Mouse (Mus musculus): ENCODE results near the gene Nol6. TPM values are rescaled to one million over a fixed set of nuclear protein-coding genes. Genes with fewer than 3 reads are reported as not detected.

The Nol6 gene
- polyA plus RNA-seq, 1 experiment, result 29.0 TPM

DNA sequence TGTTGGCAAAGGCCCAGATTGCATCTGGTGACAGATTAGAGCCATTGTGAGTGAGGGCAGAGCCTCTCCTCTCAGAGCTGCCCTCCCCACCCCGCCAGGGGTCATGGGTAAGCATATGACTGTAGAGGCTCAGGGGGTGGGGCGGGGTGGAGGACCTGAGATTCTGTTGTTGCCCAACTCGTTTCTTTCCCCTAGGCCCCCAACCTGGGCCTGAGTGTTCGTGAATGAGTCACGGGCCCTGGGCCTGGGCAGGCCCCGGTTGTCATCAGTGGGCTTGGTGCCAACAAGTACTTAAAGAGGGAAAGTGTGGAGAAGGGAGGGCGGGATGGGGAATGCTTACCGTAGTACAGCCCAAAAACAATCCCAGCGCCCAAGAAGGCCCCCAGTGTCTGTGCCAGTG is 29.9 kb downstream of the Nol6 start:
- 62% methylated on average over 9 of the region's 9 CpGs for WGBS
- Histone ChIP-seq H3K4me1 (ENCODE audit: control insufficient read depth, insufficient read depth, low read length) (peaks cover 7% of the 10 kb centered on the region; the same call in 1 of the 2 replicates), H3K4me3 (ENCODE audit: insufficient read depth, low read depth, low read length) (no peak overlapping the region), H3K27me3 (replicated peaks; ENCODE audit: control insufficient read depth, insufficient read depth, low read length) (no peaks in the 10 kb centered on the region), H3K36me3 (ENCODE audit: control insufficient read depth, insufficient read depth, low read length) (no peaks in the 10 kb centered on the region), H3K27ac (ENCODE audit: insufficient read depth, low read depth, low read length) (no peak overlapping the region)
- no peak for TF ChIP-seq POLR2A (IDR thresholded peaks at IDR 0.05; ENCODE audit: low read depth, low read length)
- TF ChIP-seq CTCF (conservative IDR thresholded peaks at IDR 0.05; ENCODE audit: insufficient read depth, insufficient read length, low read depth, low read length), result no peak
- no peak for DNase-seq

DNA sequence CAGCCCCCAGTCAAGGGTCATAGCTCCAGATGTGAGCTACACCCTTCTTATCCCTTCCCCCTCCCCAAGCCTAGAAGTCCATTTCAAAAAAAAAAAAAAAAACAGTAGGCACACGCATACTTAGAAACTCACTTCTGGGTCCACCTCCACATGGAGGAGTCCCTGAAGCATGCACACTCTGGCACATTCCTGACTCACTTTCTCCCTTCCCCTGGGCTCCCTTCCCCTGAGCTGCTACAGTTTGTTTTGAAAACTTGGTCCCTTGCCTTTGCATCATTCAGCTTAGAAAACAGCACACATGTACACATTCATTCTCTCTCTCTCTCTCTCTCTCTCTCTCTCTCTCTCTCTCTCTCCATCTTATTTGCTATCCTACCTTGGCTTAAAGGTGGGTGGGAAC is 31.3 kb downstream of the Nol6 start:
- WGBS, result 76% methylated on average over 1 of the region's 1 CpGs
- peaks cover 7% of the 10 kb centered on the region; the same call in 1 of the 2 replicates for H3K4me1 ChIP-seq (ENCODE audit: control insufficient read depth, insufficient read depth, low read length)
- no peak overlapping the region for H3K4me3 ChIP-seq (ENCODE audit: insufficient read depth, low read depth, low read length)
- DNase-seq, result no peak
- TF ChIP-seq POLR2A (IDR thresholded peaks at IDR 0.05; ENCODE audit: low read depth, low read length), result no peak
- no peak for TF ChIP-seq CTCF (conservative IDR thresholded peaks at IDR 0.05; ENCODE audit: insufficient read depth, insufficient read length, low read depth, low read length)
- H3K27me3 ChIP-seq (replicated peaks; ENCODE audit: control insufficient read depth, insufficient read depth, low read length), result no peaks in the 10 kb centered on the region
- H3K27ac ChIP-seq (ENCODE audit: insufficient read depth, low read depth, low read length), result no peak overlapping the region
- no peaks in the 10 kb centered on the region for H3K36me3 ChIP-seq (ENCODE audit: control insufficient read depth, insufficient read depth, low read length)

DNA sequence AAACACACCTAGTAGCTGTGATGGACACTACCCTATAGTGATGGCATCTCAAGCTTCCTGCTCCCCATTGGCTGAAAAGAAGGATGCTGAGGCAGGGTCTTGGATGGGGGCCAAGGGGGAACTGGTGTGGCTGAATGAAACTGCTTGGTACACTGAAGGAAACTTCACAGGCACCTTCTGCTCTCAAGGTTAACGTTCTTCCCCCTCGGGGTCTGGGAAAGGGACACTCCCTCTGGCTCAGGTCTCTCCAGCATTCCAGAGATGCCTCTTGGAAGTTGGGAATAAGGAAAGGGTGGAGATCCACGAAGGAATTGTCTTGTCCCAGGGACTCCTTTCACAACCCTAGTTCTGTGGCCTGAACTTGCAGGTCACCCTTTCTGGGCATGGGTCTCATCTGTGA is 32.9 kb downstream of the Nol6 start:
- H3K27me3 ChIP-seq (replicated peaks; ENCODE audit: control insufficient read depth, insufficient read depth, low read length), result no peaks in the 10 kb centered on the region
- no peak for DNase-seq
- WGBS, result 16% methylated on average over 3 of the region's 3 CpGs
- H3K27ac ChIP-seq (ENCODE audit: insufficient read depth, low read depth, low read length), result no peak overlapping the region
- no peaks in the 10 kb centered on the region for H3K36me3 ChIP-seq (ENCODE audit: control insufficient read depth, insufficient read depth, low read length)
- H3K4me3 ChIP-seq (ENCODE audit: insufficient read depth, low read depth, low read length), result no peak overlapping the region
- peaks cover 5% of the 10 kb centered on the region; the same call in 1 of the 2 replicates for H3K4me1 ChIP-seq (ENCODE audit: control insufficient read depth, insufficient read depth, low read length)
- TF ChIP-seq POLR2A (IDR thresholded peaks at IDR 0.05; ENCODE audit: low read depth, low read length) (no peak), CTCF (conservative IDR thresholded peaks at IDR 0.05; ENCODE audit: insufficient read depth, insufficient read length, low read depth, low read length) (no peak)

DNA sequence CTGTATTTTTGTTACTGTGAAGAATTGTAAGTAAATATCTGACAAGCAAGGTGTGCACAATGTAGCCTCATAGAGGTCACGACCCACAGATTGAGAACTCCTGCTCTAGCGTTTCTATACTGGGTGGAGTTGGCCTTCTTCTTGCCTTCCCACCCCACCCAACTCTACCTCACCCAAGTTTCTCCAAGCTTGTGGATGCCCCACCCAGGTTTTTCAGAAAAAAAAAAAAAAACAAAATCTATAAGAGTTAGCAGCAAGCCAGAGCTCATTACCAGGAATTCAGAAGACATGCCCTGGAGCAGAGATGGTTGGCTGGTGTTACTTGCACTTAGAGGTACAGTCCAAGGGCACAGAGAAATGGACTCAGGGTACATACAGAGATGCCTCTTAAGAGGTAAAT is 34.5 kb downstream of the Nol6 start:
- 67% methylated on average over 2 of the region's 2 CpGs for WGBS
- no peaks in the 10 kb centered on the region for H3K36me3 ChIP-seq (ENCODE audit: control insufficient read depth, insufficient read depth, low read length)

DNA sequence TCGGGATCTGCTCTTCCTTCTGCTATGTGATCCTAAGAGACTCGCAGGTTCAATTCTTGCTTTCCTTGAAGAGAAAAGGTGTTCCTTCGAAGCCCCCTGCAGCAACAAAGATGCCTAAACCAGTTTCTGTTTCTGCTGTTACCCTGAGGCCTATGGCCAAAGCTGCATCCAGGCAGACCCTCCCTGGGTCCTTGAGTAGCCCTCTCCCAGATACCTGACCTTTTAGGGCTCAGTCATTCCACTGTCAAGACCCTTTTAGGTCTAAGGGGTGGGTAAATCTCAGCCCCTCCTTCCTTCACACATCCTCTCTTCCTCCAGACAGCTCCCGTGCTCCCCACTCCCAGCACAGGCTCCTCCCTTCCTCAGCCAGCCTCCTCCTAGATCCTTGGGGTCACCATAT is 35.1 kb downstream of the Nol6 start:
- no peak for DNase-seq
- no peak overlapping the region for H3K4me3 ChIP-seq (ENCODE audit: insufficient read depth, low read depth, low read length)
- no peaks in the 10 kb centered on the region for H3K4me1 ChIP-seq (ENCODE audit: control insufficient read depth, insufficient read depth, low read length)
- H3K27ac ChIP-seq (ENCODE audit: insufficient read depth, low read depth, low read length), result no peak overlapping the region
- H3K27me3 ChIP-seq (replicated peaks; ENCODE audit: control insufficient read depth, insufficient read depth, low read length), result no peaks in the 10 kb centered on the region
- H3K36me3 ChIP-seq (ENCODE audit: control insufficient read depth, insufficient read depth, low read length), result no peaks in the 10 kb centered on the region
- TF ChIP-seq CTCF (conservative IDR thresholded peaks at IDR 0.05; ENCODE audit: insufficient read depth, insufficient read length, low read depth, low read length), result no peak
- TF ChIP-seq POLR2A (IDR thresholded peaks at IDR 0.05; ENCODE audit: low read depth, low read length), result no peak
- 79% methylated on average over 4 of the region's 4 CpGs for WGBS

More for the DNA sequence above, 34.5 kb downstream of the Nol6 start:
- H3K27me3 ChIP-seq (replicated peaks; ENCODE audit: control insufficient read depth, insufficient read depth, low read length), result no peaks in the 10 kb centered on the region
- no peaks in the 10 kb centered on the region for H3K4me1 ChIP-seq (ENCODE audit: control insufficient read depth, insufficient read depth, low read length)
- no peak overlapping the region for H3K27ac ChIP-seq (ENCODE audit: insufficient read depth, low read depth, low read length)
- DNase-seq, result no peak
- TF ChIP-seq POLR2A (IDR thresholded peaks at IDR 0.05; ENCODE audit: low read depth, low read length), result no peak
- no peak for TF ChIP-seq CTCF (conservative IDR thresholded peaks at IDR 0.05; ENCODE audit: insufficient read depth, insufficient read length, low read depth, low read length)
- H3K4me3 ChIP-seq (ENCODE audit: insufficient read depth, low read depth, low read length), result no peak overlapping the region

DNA sequence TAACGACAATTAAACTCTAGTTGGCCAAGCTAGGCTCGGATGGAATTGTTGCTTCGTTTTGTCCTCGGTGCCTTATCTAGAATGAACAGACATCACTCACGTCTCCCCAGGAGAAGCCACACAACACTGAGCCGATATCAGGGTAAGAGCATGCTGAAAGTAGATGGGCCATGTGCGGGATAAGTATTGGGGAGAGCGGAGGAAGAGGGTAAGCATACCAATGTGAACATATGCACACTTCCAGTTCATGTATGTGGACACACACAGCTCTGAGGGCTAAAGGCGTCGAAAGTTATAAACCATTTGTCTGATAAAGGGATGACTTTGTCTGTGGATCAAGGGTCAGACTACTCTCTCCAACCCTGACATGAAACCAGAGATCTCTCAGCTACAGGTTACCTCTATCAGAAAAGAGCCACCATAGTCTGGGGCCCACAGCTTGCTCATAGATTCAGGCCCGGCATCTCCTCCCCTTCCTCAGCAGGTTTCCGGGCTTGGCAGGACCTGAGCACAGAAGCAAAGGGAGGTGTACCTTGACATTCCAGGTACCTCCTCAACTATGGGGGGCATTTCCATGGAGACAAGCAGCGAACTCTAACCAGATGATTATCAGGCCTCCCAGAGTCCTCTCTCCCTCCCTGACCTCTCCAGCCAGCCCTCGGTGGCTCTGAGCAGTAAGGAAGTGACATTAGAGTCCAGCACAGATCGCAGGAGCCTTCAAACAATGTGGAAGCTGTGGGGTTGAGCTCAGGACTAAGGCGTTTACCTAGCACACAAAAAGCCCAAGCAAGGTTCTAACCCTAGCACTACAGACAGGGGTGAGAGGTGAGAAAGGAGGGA is 36.6 kb downstream of the Nol6 start:
- 82% methylated on average over 16 of the region's 16 CpGs for whole genome bisulfite sequencing
- Histone ChIP-seq H3K4me3 (ENCODE audit: insufficient read depth, low read depth, low read length) (no peak overlapping the region), H3K36me3 (ENCODE audit: control insufficient read depth, insufficient read depth, low read length) (no peaks in the 10 kb centered on the region), H3K27me3 (replicated peaks; ENCODE audit: control insufficient read depth, insufficient read depth, low read length) (no peaks in the 10 kb centered on the region), H3K4me1 (ENCODE audit: control insufficient read depth, insufficient read depth, low read length) (no peaks in the 10 kb centered on the region), H3K27ac (ENCODE audit: insufficient read depth, low read depth, low read length) (peak overlapping the region; percentile 11; the same call in 1 of the 2 replicates)
- TF ChIP-seq POLR2A (IDR thresholded peaks at IDR 0.05; ENCODE audit: low read depth, low read length) (no peak), CTCF (conservative IDR thresholded peaks at IDR 0.05; ENCODE audit: insufficient read depth, insufficient read length, low read depth, low read length) (no peak)
- DNase-seq, result no peak

DNA sequence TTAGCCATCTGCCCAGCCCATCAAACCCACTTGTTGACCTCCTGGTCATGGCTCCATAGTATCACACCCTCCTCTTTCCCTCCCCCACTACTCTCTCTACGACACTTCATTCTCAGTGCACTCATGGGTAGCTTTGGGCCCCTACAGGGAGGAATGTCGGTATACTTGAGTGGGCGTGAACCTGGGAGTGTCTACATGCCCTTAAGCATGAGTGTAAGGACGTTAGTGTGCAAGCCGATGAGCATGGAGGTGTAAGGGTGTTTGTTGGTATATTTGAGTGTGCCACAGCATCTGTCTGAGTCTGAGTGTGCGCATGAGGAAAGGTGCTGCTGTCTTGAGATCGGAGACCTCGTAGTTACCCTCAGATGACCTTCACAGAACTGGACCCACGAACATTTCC is 37.3 kb downstream of the Nol6 start:
- H3K4me1 ChIP-seq (ENCODE audit: control insufficient read depth, insufficient read depth, low read length), result no peaks in the 10 kb centered on the region
- no peak overlapping the region for H3K27ac ChIP-seq (ENCODE audit: insufficient read depth, low read depth, low read length)
- WGBS, result 66% methylated on average over 9 of the region's 9 CpGs
- H3K27me3 ChIP-seq (replicated peaks; ENCODE audit: control insufficient read depth, insufficient read depth, low read length), result no peaks in the 10 kb centered on the region
- no peak for TF ChIP-seq POLR2A (IDR thresholded peaks at IDR 0.05; ENCODE audit: low read depth, low read length)
- no peak for TF ChIP-seq CTCF (conservative IDR thresholded peaks at IDR 0.05; ENCODE audit: insufficient read depth, insufficient read length, low read depth, low read length)
- H3K4me3 ChIP-seq (ENCODE audit: insufficient read depth, low read depth, low read length), result no peak overlapping the region
- no peak for DNase-seq
- H3K36me3 ChIP-seq (ENCODE audit: control insufficient read depth, insufficient read depth, low read length), result no peaks in the 10 kb centered on the region
